Mouse (Mus musculus): ENCODE measurements around the gene Mex3b. TPM values are rescaled to one million over a fixed set of nuclear protein-coding genes. Genes with fewer than 3 reads are reported as not detected.

Gene Mex3b
- total and polyA plus RNA-seq, 3 experiments: 2.0 to 4.2 TPM; not detected in 1

- Histone ChIP-seq H3K27ac (ENCODE audit: control insufficient read depth, low read depth, low read length) (no peak overlapping the region), H3K4me3 (ENCODE audit: control insufficient read depth in 1 of 2, insufficient read depth in 1 of 2, low read depth in 2 of 2, low read length in 2 of 2) (no peak overlapping the region), H3K4me1 (ENCODE audit: control insufficient read depth in 1 of 2, insufficient read depth in 2 of 2, low read length in 2 of 2) (peaks cover 0 to 1% of the 10 kb centered on the region in 2 experiments; a peak in 1 of 4 replicates), H3K27me3 (ENCODE audit: control insufficient read depth in 1 of 2, insufficient read depth in 2 of 2, low read length in 2 of 2) (no peaks in the 10 kb centered on the region), H3K9ac (ENCODE audit: control insufficient read depth, low read depth, low read length, poor library complexity, severe bottlenecking) (no peak overlapping the region), H3K36me3 (ENCODE audit: control insufficient read depth in 1 of 2, insufficient read depth in 2 of 2, low read length in 2 of 2) (no peaks in the 10 kb centered on the region), H3K9me3 (replicated peaks; ENCODE audit: insufficient read depth, low read length) (no peaks in the 10 kb centered on the region), H3K79me2 (ENCODE audit: control insufficient read depth, insufficient read depth, low read length, poor library complexity) (no peaks in the 10 kb centered on the region)
- no peak for DNase-seq (ENCODE audit: low read depth, low spot score)
- TF ChIP-seq GABPA (IDR thresholded peaks at IDR 0.05; ENCODE audit: low read depth, low read length): no peak
- no peak for TF ChIP-seq MXI1 (IDR thresholded peaks at IDR 0.05; ENCODE audit: low read depth, low read length)
- TF ChIP-seq E2F4 (IDR thresholded peaks at IDR 0.05; ENCODE audit: borderline replicate concordance, low read depth, low read length): no peak
- no peak for TF ChIP-seq POLR2AphosphoS2 (IDR thresholded peaks at IDR 0.05; ENCODE audit: low read length)
- no peak for TF ChIP-seq HCFC1 (IDR thresholded peaks at IDR 0.05; ENCODE audit: low read depth, low read length)
- TF ChIP-seq MAFK (IDR thresholded peaks at IDR 0.05; ENCODE audit: borderline replicate concordance, low read depth, low read length): no peak
- TF ChIP-seq CTCF (IDR thresholded peaks at IDR 0.05 in 2 of 3, conservative IDR thresholded peaks at IDR 0.05 in 1 of 3; ENCODE audit: control insufficient read depth in 1 of 3, insufficient read depth in 1 of 3, low read depth in 2 of 3, low read length in 3 of 3, poor library complexity in 1 of 3, severe bottlenecking in 1 of 3): no peak
- no peak for TF ChIP-seq TCF12 (IDR thresholded peaks at IDR 0.05; ENCODE audit: low read depth, low read length)
- TF ChIP-seq ZMIZ1 (IDR thresholded peaks at IDR 0.05; ENCODE audit: low read depth, low read length): no peak
- no peak for TF ChIP-seq NELFE (IDR thresholded peaks at IDR 0.05; ENCODE audit: low read depth, low read length)
- TF ChIP-seq ELF1 (IDR thresholded peaks at IDR 0.05; ENCODE audit: low read depth, low read length): no peak
Measured at GRCm38 (mm10) chr7:82895606-82896005, 28.5 kb downstream of the Mex3b start.

- H3K27ac ChIP-seq (ENCODE audit: control insufficient read depth, low read depth, low read length): no peak overlapping the region
- no peaks in the 10 kb centered on the region for H3K27me3 ChIP-seq (ENCODE audit: control insufficient read depth in 1 of 2, insufficient read depth in 2 of 2, low read length in 2 of 2)
- no peak overlapping the region for H3K4me3 ChIP-seq (ENCODE audit: control insufficient read depth in 1 of 2, insufficient read depth in 1 of 2, low read depth in 2 of 2, low read length in 2 of 2)
- H3K4me1 ChIP-seq (ENCODE audit: control insufficient read depth in 1 of 2, insufficient read depth in 2 of 2, low read length in 2 of 2): no peaks in the 10 kb centered on the region
- no peak for TF ChIP-seq MYB (IDR thresholded peaks at IDR 0.05; ENCODE audit: low read depth, low read length)
- no peak for TF ChIP-seq USF1 (IDR thresholded peaks at IDR 0.05; ENCODE audit: low read depth, low read length)
- no peak for TF ChIP-seq CHD2 (IDR thresholded peaks at IDR 0.05; ENCODE audit: low read length)
- no peak overlapping the region for H3K9ac ChIP-seq (ENCODE audit: control insufficient read depth, low read depth, low read length, poor library complexity, severe bottlenecking)
- H3K79me2 ChIP-seq (ENCODE audit: control insufficient read depth, insufficient read depth, low read length, poor library complexity): no peaks in the 10 kb centered on the region
- no peaks in the 10 kb centered on the region for H3K9me3 ChIP-seq (replicated peaks; ENCODE audit: insufficient read depth, low read length)
- no peak for DNase-seq (ENCODE audit: low read depth, low spot score)
- no peaks in the 10 kb centered on the region for H3K36me3 ChIP-seq (ENCODE audit: control insufficient read depth in 1 of 2, insufficient read depth in 2 of 2, low read length in 2 of 2)
Measured at GRCm38 (mm10) chr7:82896750-82897149, 29.6 kb downstream of the Mex3b start.

- TF ChIP-seq MYB (IDR thresholded peaks at IDR 0.05; ENCODE audit: low read depth, low read length) (no peak), NELFE (IDR thresholded peaks at IDR 0.05; ENCODE audit: low read depth, low read length) (no peak), ZKSCAN1 (IDR thresholded peaks at IDR 0.05; ENCODE audit: low read depth, low read length) (no peak), HCFC1 (IDR thresholded peaks at IDR 0.05; ENCODE audit: low read depth, low read length) (no peak), KAT2A (conservative IDR thresholded peaks at IDR 0.05; ENCODE audit: low read depth, low read length) (no peak), EP300 (IDR thresholded peaks at IDR 0.05; ENCODE audit: low read depth in 1 of 2, low read length in 2 of 2) (no peak), CHD2 (IDR thresholded peaks at IDR 0.05; ENCODE audit: low read length) (no peak), ZNF384 (IDR thresholded peaks at IDR 0.05; ENCODE audit: low read depth, low read length) (no peak), CTCF (IDR thresholded peaks at IDR 0.05 in 2 of 3, conservative IDR thresholded peaks at IDR 0.05 in 1 of 3; ENCODE audit: control insufficient read depth in 1 of 3, insufficient read depth in 1 of 3, low read depth in 2 of 3, low read length in 3 of 3, poor library complexity in 1 of 3, severe bottlenecking in 1 of 3) (no peak), BHLHE40 (IDR thresholded peaks at IDR 0.05; ENCODE audit: borderline replicate concordance, low read depth, low read length) (no peak), MXI1 (IDR thresholded peaks at IDR 0.05; ENCODE audit: low read depth, low read length) (no peak), USF1 (IDR thresholded peaks at IDR 0.05; ENCODE audit: low read depth, low read length) (no peak), CHD1 (IDR thresholded peaks at IDR 0.05; ENCODE audit: low read depth, low read length) (no peak), ETS1 (IDR thresholded peaks at IDR 0.05; ENCODE audit: low read depth, low read length) (no peak), USF2 (IDR thresholded peaks at IDR 0.05; ENCODE audit: borderline replicate concordance in 1 of 2, insufficient read depth in 1 of 2, low read depth in 1 of 2, low read length in 2 of 2) (no peak), ZC3H11A (IDR thresholded peaks at IDR 0.05; ENCODE audit: low read depth, low read length) (no peak), ELF1 (IDR thresholded peaks at IDR 0.05; ENCODE audit: low read depth, low read length) (no peak)
- Histone ChIP-seq H3K4me1 (ENCODE audit: control insufficient read depth in 1 of 2, insufficient read depth in 2 of 2, low read length in 2 of 2) (no peaks in the 10 kb centered on the region), H3K9ac (ENCODE audit: control insufficient read depth, low read depth, low read length, poor library complexity, severe bottlenecking) (no peak overlapping the region), H3K27ac (ENCODE audit: control insufficient read depth, low read depth, low read length) (no peak overlapping the region), H3K9me3 (replicated peaks; ENCODE audit: insufficient read depth, low read length) (no peaks in the 10 kb centered on the region), H3K27me3 (ENCODE audit: control insufficient read depth in 1 of 2, insufficient read depth in 2 of 2, low read length in 2 of 2) (no peaks in the 10 kb centered on the region), H3K36me3 (ENCODE audit: control insufficient read depth in 1 of 2, insufficient read depth in 2 of 2, low read length in 2 of 2) (no peaks in the 10 kb centered on the region), H3K4me3 (ENCODE audit: control insufficient read depth in 1 of 2, insufficient read depth in 1 of 2, low read depth in 2 of 2, low read length in 2 of 2) (no peak overlapping the region), H3K79me2 (ENCODE audit: control insufficient read depth, insufficient read depth, low read length, poor library complexity) (no peaks in the 10 kb centered on the region)
- DNase-seq (ENCODE audit: low read depth, low spot score): no peak
Measured at GRCm38 (mm10) chr7:82899459-82900297, 32.5 kb downstream of the Mex3b start.

All from MEL (cell line).